In genomic region chr14:14971056-14971455, GRCm38 (mm10) we compare ENCODE assay signal across 13 mouse cellular contexts.
DNase-seq lines count a peak whose midpoint lies in the region; ATAC-seq and TF ChIP-seq lines count a peak whose summit lies in the region.
"Had no signal": no experiment of that assay in that cellular context is flagged by ENCODE, and none has a peak within 500 bp of the region (broad histone marks: within the 10 kb centered on the region; RNA-seq: fewer than 3 reads in every experiment).

No protein-coding gene starts in this region.

- no peak for ATAC-seq in heart, postnatal 0 days (ENCODE audit: insufficient read depth, low read depth)
- peak; percentile 83 for ATAC-seq in intestine, postnatal 0 days
- ATAC-seq in neutrophil, adult 5-6 weeks (ENCODE audit: extremely low read depth, insufficient number of reproducible peaks, low FRiP score, poor library complexity, severe bottlenecking) = peak; percentile 26; the same call in 1 of the 2 replicates
- ATAC-seq: inflammation-experienced regulatory T-cells, adult 6 months had no signal

- H3K27me3 ChIP-seq in heart, postnatal 0 days (ENCODE audit: control insufficient read depth, insufficient read depth, low read length) = no peaks in the 10 kb centered on the region
- no peaks in the 10 kb centered on the region for H3K27me3 ChIP-seq in intestine, postnatal 0 days (replicated peaks; ENCODE audit: control insufficient read depth, insufficient read depth, low read length)
- H3K27me3 ChIP-seq: midbrain, embryonic 12.5 days; neural tube, embryonic 12.5 days had no signal

- 22% methylated on average over 4 of the region's 4 CpGs for WGBS in heart, postnatal 0 days
- 24% methylated on average over 4 of the region's 4 CpGs for WGBS in intestine, postnatal 0 days

- H3K9me3 ChIP-seq in heart, postnatal 0 days (replicated peaks; ENCODE audit: control insufficient read depth, low read length) = no peaks in the 10 kb centered on the region
- H3K9me3 ChIP-seq in intestine, postnatal 0 days (ENCODE audit: control insufficient read depth) = no peaks in the 10 kb centered on the region
- H3K9me3 ChIP-seq: midbrain, embryonic 12.5 days; neural tube, embryonic 12.5 days had no signal

- no peak overlapping the region for H3K4me2 ChIP-seq in heart, postnatal 0 days (ENCODE audit: low read depth, low read length)
- H3K4me2 ChIP-seq in intestine, postnatal 0 days (replicated peaks; ENCODE audit: low read depth) = no peak overlapping the region
- H3K4me2 ChIP-seq: midbrain, embryonic 12.5 days; neural tube, embryonic 12.5 days had no signal

- no peak for TF ChIP-seq EP300 in heart, postnatal 0 days (IDR thresholded peaks at IDR 0.05; ENCODE audit: low read depth)

- no peak overlapping the region for H3K4me3 ChIP-seq in heart, postnatal 0 days (ENCODE audit: low read depth, low read length)
- H3K4me3 ChIP-seq in intestine, postnatal 0 days (ENCODE audit: low read depth, low read length) = no peak overlapping the region
- H3K4me3 ChIP-seq: midbrain, embryonic 12.5 days; neural tube, embryonic 12.5 days had no signal

- TF ChIP-seq CTCF in heart, postnatal 0 days (IDR thresholded peaks at IDR 0.05; ENCODE audit: low read depth) = no peak
- no peak for TF ChIP-seq CTCF in intestine, postnatal 0 days (IDR thresholded peaks at IDR 0.05; ENCODE audit: low read depth)

- no peaks in the 10 kb centered on the region for H3K36me3 ChIP-seq in heart, postnatal 0 days (replicated peaks; ENCODE audit: control insufficient read depth, insufficient read depth, low read length)
- no peaks in the 10 kb centered on the region for H3K36me3 ChIP-seq in intestine, postnatal 0 days (ENCODE audit: control insufficient read depth, insufficient read depth)
- H3K36me3 ChIP-seq: midbrain, embryonic 12.5 days; neural tube, embryonic 12.5 days had no signal

- peak; percentile 12 for DNase-seq in heart, postnatal 0 days (ENCODE audit: low spot score)
- no peak for DNase-seq in heart, adult 9 months (ENCODE audit: low spot score in 2 of 2)
- DNase-seq in adipocyte (ENCODE audit: low spot score) = peak; percentile 70
- DNase-seq in embryo, embryonic 10.5 days (ENCODE audit: low spot score) = no peak
- DNase-seq in right cerebral cortex, postnatal 36 days (ENCODE audit: low spot score in 2 of 2) = no peak
- DNase-seq: kidney, postnatal 4 days; right cerebral cortex, adult 18-20 months; thymus, postnatal 4 days had no signal

- H3K4me1 ChIP-seq in heart, postnatal 0 days (ENCODE audit: control insufficient read depth, insufficient read depth) = no peaks in the 10 kb centered on the region
- H3K4me1 ChIP-seq in intestine, postnatal 0 days (replicated peaks; ENCODE audit: control insufficient read depth, insufficient read depth, low read length) = no peaks in the 10 kb centered on the region
- H3K4me1 ChIP-seq: midbrain, embryonic 12.5 days; neural tube, embryonic 12.5 days had no signal

- H3K9ac ChIP-seq in heart, postnatal 0 days (replicated peaks; ENCODE audit: low read depth, low read length) = no peak overlapping the region
- no peak overlapping the region for H3K9ac ChIP-seq in intestine, postnatal 0 days (ENCODE audit: low read depth, low read length)
- H3K9ac ChIP-seq: midbrain, embryonic 12.5 days; neural tube, embryonic 12.5 days had no signal

- no peak overlapping the region for H3K27ac ChIP-seq in heart, postnatal 0 days (ENCODE audit: low read depth)
- H3K27ac ChIP-seq in intestine, postnatal 0 days (ENCODE audit: low read depth, low read length) = no peak overlapping the region
- H3K27ac ChIP-seq: midbrain, embryonic 12.5 days; neural tube, embryonic 12.5 days had no signal

Comparison
In these comparisons a context has a peak if more than half of its experiments do, and no peak if none do; other contexts are left out.
1. DNase-seq: peak in heart, postnatal 0 days (single experiment) and adipocyte (single experiment); none in heart, adult 9 months (0 of 2), embryo, embryonic 10.5 days (single experiment) and right cerebral cortex, postnatal 36 days (0 of 2).